Mouse (Mus musculus): ENCODE data around the gene Brat1.

- TF ChIP-seq POLR2A (IDR thresholded peaks at IDR 0.05; ENCODE audit: extremely low read depth, insufficient read depth, low read length) (no peak), CTCF (IDR thresholded peaks at IDR 0.05; ENCODE audit: low read depth, low read length) (no peak)
Measured at GRCm38 (mm10) chr5:140748425-140748824, 43.6 kb downstream of the Brat1 start.

Data from liver, adult 2 months (tissue).